Mouse (Mus musculus): ENCODE measurements around the gene Ntn4. TPM values are rescaled to one million over a fixed set of nuclear protein-coding genes. Genes with fewer than 3 reads are reported as not detected.
A peak's percentile ranks its signal among the peaks of the same experiment; 100 is the strongest.

Ntn4 gene
- polyA plus RNA-seq, 1 experiment from 2014 or later: 0.76 TPM

GRCm38 (mm10) chr10:93763074-93763473 is 122.6 kb downstream of the Ntn4 start:
- TF ChIP-seq CTCF (IDR thresholded peaks at IDR 0.05; ENCODE audit: low read depth): peak; percentile 77
- no peak for TF ChIP-seq EP300 (optimal IDR thresholded peaks at IDR 0.05)
- Histone ChIP-seq H3K4me1 (replicated peaks; ENCODE audit: control insufficient read depth, insufficient read depth) (no peaks in the 10 kb centered on the region), H3K4me2 (replicated peaks; ENCODE audit: low read depth) (no peak overlapping the region), H3K27ac (replicated peaks) (no peak overlapping the region), H3K27me3 (ENCODE audit: control insufficient read depth, insufficient read depth, low read length) (no peaks in the 10 kb centered on the region), H3K9ac (ENCODE audit: low read length) (no peak overlapping the region), H3K9me3 (ENCODE audit: control insufficient read depth, low read length) (no peaks in the 10 kb centered on the region), H3K4me3 (ENCODE audit: low read depth, low read length) (no peak overlapping the region), H3K36me3 (ENCODE audit: control insufficient read depth, insufficient read depth, low read length) (no peaks in the 10 kb centered on the region)
- WGBS: 40% methylated on average over 5 of the region's 5 CpGs
- ATAC-seq (ENCODE audit: low FRiP score, low TSS enrichment): no peak
- DNase-seq (ENCODE audit: low spot score): peak; percentile 43

DNA sequence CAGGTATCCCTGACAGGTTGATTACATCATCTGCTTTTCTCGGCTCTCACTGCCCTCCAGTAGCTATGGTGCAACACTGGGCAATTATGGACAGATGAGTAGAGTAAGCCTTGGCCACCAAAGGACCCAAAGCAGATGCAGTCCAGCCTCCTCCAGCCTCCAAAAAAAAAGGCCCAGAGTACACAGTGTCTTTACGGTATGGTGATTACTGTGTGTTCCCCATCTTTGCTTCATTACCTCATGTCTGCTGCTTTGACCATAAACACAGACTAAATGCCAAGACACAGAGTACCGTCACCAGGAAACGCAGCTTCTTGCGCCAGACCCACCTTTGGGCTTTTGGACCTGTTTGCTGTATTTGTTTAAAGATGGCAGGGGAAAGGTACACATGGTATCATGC is 125.7 kb downstream of the Ntn4 start:
- Histone ChIP-seq H3K27me3 (ENCODE audit: control insufficient read depth, insufficient read depth, low read length) (no peaks in the 10 kb centered on the region), H3K4me3 (ENCODE audit: low read depth, low read length) (no peak overlapping the region), H3K9me3 (ENCODE audit: control insufficient read depth, low read length) (no peaks in the 10 kb centered on the region), H3K9ac (ENCODE audit: low read length) (no peak overlapping the region), H3K27ac (replicated peaks) (no peak overlapping the region), H3K4me2 (replicated peaks; ENCODE audit: low read depth) (no peak overlapping the region), H3K4me1 (replicated peaks; ENCODE audit: control insufficient read depth, insufficient read depth) (no peaks in the 10 kb centered on the region), H3K36me3 (ENCODE audit: control insufficient read depth, insufficient read depth, low read length) (no peaks in the 10 kb centered on the region)
- DNase-seq (ENCODE audit: low spot score): no peak
- ATAC-seq (ENCODE audit: low FRiP score, low TSS enrichment): no peak
- WGBS: 81% methylated on average over 5 of the region's 5 CpGs
- no peak for TF ChIP-seq EP300 (optimal IDR thresholded peaks at IDR 0.05)
- TF ChIP-seq CTCF (IDR thresholded peaks at IDR 0.05; ENCODE audit: low read depth): no peak

GRCm38 (mm10) chr10:93767245-93767644 is 126.8 kb downstream of the Ntn4 start:
- H3K4me3 ChIP-seq (ENCODE audit: low read depth, low read length): no peak overlapping the region

GRCm38 (mm10) chr10:93768222-93768621 is 127.7 kb downstream of the Ntn4 start:
- no peak for ATAC-seq (ENCODE audit: low FRiP score, low TSS enrichment)
- H3K4me3 ChIP-seq (ENCODE audit: low read depth, low read length): no peak overlapping the region
- WGBS: 58% methylated on average over 9 of the region's 9 CpGs

More at GRCm38 (mm10) chr10:93767245-93767644, 126.8 kb downstream of the Ntn4 start:
- H3K9ac ChIP-seq (ENCODE audit: low read length): no peak overlapping the region
- ATAC-seq (ENCODE audit: low FRiP score, low TSS enrichment): no peak
- no peaks in the 10 kb centered on the region for H3K27me3 ChIP-seq (ENCODE audit: control insufficient read depth, insufficient read depth, low read length)
- TF ChIP-seq EP300 (optimal IDR thresholded peaks at IDR 0.05) (no peak), CTCF (IDR thresholded peaks at IDR 0.05; ENCODE audit: low read depth) (no peak)
- no peaks in the 10 kb centered on the region for H3K4me1 ChIP-seq (replicated peaks; ENCODE audit: control insufficient read depth, insufficient read depth)
- no peak for DNase-seq (ENCODE audit: low spot score)
- no peaks in the 10 kb centered on the region for H3K9me3 ChIP-seq (ENCODE audit: control insufficient read depth, low read length)
- 56% methylated on average over 5 of the region's 5 CpGs for WGBS
- H3K27ac ChIP-seq (replicated peaks): no peak overlapping the region
- no peak overlapping the region for H3K4me2 ChIP-seq (replicated peaks; ENCODE audit: low read depth)
- H3K36me3 ChIP-seq (ENCODE audit: control insufficient read depth, insufficient read depth, low read length): no peaks in the 10 kb centered on the region

GRCm38 (mm10) chr10:93771931-93772465 is 131.5 kb downstream of the Ntn4 start:
- H3K4me3 ChIP-seq (ENCODE audit: low read depth, low read length): no peak overlapping the region
- ATAC-seq (ENCODE audit: low FRiP score, low TSS enrichment) (no peak), DNase-seq (ENCODE audit: low spot score) (no peak)
- H3K9me3 ChIP-seq (ENCODE audit: control insufficient read depth, low read length): no peaks in the 10 kb centered on the region
- 25% methylated on average over 9 of the region's 9 CpGs for WGBS
- TF ChIP-seq EP300 (optimal IDR thresholded peaks at IDR 0.05): no peak
- TF ChIP-seq CTCF (IDR thresholded peaks at IDR 0.05; ENCODE audit: low read depth): no peak
- H3K9ac ChIP-seq (ENCODE audit: low read length): no peak overlapping the region
- H3K36me3 ChIP-seq (ENCODE audit: control insufficient read depth, insufficient read depth, low read length): no peaks in the 10 kb centered on the region
- no peaks in the 10 kb centered on the region for H3K27me3 ChIP-seq (ENCODE audit: control insufficient read depth, insufficient read depth, low read length)
- H3K27ac ChIP-seq (replicated peaks): no peak overlapping the region
- H3K4me2 ChIP-seq (replicated peaks; ENCODE audit: low read depth): no peak overlapping the region
- no peaks in the 10 kb centered on the region for H3K4me1 ChIP-seq (replicated peaks; ENCODE audit: control insufficient read depth, insufficient read depth)

More at GRCm38 (mm10) chr10:93768222-93768621, 127.7 kb downstream of the Ntn4 start:
- no peak overlapping the region for H3K4me2 ChIP-seq (replicated peaks; ENCODE audit: low read depth)
- DNase-seq (ENCODE audit: low spot score): no peak
- H3K27me3 ChIP-seq (ENCODE audit: control insufficient read depth, insufficient read depth, low read length): no peaks in the 10 kb centered on the region
- TF ChIP-seq EP300 (optimal IDR thresholded peaks at IDR 0.05) (no peak), CTCF (IDR thresholded peaks at IDR 0.05; ENCODE audit: low read depth) (no peak)
- no peak overlapping the region for H3K9ac ChIP-seq (ENCODE audit: low read length)
- H3K27ac ChIP-seq (replicated peaks): no peak overlapping the region
- H3K4me1 ChIP-seq (replicated peaks; ENCODE audit: control insufficient read depth, insufficient read depth): no peaks in the 10 kb centered on the region
- H3K9me3 ChIP-seq (ENCODE audit: control insufficient read depth, low read length): no peaks in the 10 kb centered on the region
- no peaks in the 10 kb centered on the region for H3K36me3 ChIP-seq (ENCODE audit: control insufficient read depth, insufficient read depth, low read length)

GRCm38 (mm10) chr10:93772492-93772891 is 132.0 kb downstream of the Ntn4 start:
- H3K4me3 ChIP-seq (ENCODE audit: low read depth, low read length): no peak overlapping the region
- no peaks in the 10 kb centered on the region for H3K4me1 ChIP-seq (replicated peaks; ENCODE audit: control insufficient read depth, insufficient read depth)
- no peak for TF ChIP-seq CTCF (IDR thresholded peaks at IDR 0.05; ENCODE audit: low read depth)
- no peak for TF ChIP-seq EP300 (optimal IDR thresholded peaks at IDR 0.05)
- H3K4me2 ChIP-seq (replicated peaks; ENCODE audit: low read depth): no peak overlapping the region
- WGBS: 86% methylated on average over 3 of the region's 3 CpGs
- H3K9ac ChIP-seq (ENCODE audit: low read length): no peak overlapping the region
- H3K36me3 ChIP-seq (ENCODE audit: control insufficient read depth, insufficient read depth, low read length): no peaks in the 10 kb centered on the region
- no peak overlapping the region for H3K27ac ChIP-seq (replicated peaks)
- no peak for DNase-seq (ENCODE audit: low spot score)
- no peaks in the 10 kb centered on the region for H3K27me3 ChIP-seq (ENCODE audit: control insufficient read depth, insufficient read depth, low read length)
- no peaks in the 10 kb centered on the region for H3K9me3 ChIP-seq (ENCODE audit: control insufficient read depth, low read length)
- no peak for ATAC-seq (ENCODE audit: low FRiP score, low TSS enrichment)

Measured in stomach, postnatal 0 days (tissue).